Mouse (Mus musculus) adrenal gland, postnatal 25 days (tissue): ENCODE results near the gene Qars. TPM values are rescaled to one million over a fixed set of nuclear protein-coding genes. Genes with fewer than 3 reads are reported as not detected.
A peak's percentile ranks its signal among the peaks of the same experiment; 100 is the strongest.

ENCODE experiments used
- DNase-seq: peaks from one replicate; pipeline ENCODE4 v3.0.0; 2021; ENCODE audit warnings: mixed read lengths
- long read RNA-seq: library from polyadenylated mRNA; stranded (forward); transcript quantifications from one replicate; pipeline ENCODE4 v2.0.0, GENCODE M21; 2021
- total RNA-seq: library from RNA; stranded (reverse); gene quantifications from 2 replicates; pipeline ENCODE4 v1.2.3, GENCODE M21; 2021

Gene Qars
- total RNA-seq: 221 and 259 TPM in 2 replicates
- long read RNA-seq, transcript Qars-201 (24 exons, 2,800 nt): major isoform, 94 of 121 reads
- long read RNA-seq, partial matches to known transcripts: 13 of 121 reads
- long read RNA-seq, other reads (novel, unspliced or antisense): 14 of 121 reads

DNA sequence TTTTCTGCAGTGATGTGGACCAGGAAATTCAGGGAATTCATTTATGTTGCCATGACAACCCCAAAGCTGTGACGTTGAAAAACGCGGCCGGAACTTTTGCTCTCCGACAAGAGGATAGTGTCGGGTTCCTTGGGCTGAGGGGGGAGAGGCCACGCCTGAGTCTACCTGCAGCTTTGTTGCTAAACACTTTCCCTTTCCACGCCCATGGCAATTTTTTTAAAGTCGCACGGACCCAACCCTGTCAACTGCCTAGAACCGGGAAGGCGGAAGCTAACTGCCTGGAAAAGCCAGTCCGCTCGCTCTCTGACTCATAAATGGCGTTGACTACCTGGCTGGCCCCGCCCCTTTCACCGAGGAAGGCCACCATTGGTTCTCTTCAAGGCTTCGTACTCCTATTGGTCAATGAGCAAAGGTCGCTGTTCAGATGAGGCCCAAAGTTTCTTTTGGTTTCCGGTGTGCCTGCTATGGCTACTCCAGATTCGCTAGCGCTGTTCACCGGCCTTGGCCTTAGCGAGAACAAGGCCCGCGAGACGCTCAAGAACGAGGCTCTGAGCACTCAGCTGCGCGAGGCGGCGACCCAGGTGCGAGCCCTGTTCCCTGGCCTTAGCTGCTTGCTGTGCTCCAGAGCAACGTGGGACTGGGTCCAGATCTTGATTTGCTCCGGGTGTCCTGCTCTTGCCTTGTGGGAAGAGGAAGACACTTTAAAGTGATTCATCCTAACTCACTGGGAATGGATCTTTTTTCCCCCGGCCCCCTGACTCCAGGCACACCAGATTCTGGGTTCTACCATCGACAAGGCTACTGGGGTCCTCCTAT, at the start of gene Qars:
Qars (plus strand) TSS at position 88 of the 816 bp plus-strand sequence.
- peak; percentile 92 for DNase-seq

GRCm38 (mm10) chr9:108459939-108460318, 47.6 kb upstream of the Qars start:
- DNase-seq: no peak

DNA sequence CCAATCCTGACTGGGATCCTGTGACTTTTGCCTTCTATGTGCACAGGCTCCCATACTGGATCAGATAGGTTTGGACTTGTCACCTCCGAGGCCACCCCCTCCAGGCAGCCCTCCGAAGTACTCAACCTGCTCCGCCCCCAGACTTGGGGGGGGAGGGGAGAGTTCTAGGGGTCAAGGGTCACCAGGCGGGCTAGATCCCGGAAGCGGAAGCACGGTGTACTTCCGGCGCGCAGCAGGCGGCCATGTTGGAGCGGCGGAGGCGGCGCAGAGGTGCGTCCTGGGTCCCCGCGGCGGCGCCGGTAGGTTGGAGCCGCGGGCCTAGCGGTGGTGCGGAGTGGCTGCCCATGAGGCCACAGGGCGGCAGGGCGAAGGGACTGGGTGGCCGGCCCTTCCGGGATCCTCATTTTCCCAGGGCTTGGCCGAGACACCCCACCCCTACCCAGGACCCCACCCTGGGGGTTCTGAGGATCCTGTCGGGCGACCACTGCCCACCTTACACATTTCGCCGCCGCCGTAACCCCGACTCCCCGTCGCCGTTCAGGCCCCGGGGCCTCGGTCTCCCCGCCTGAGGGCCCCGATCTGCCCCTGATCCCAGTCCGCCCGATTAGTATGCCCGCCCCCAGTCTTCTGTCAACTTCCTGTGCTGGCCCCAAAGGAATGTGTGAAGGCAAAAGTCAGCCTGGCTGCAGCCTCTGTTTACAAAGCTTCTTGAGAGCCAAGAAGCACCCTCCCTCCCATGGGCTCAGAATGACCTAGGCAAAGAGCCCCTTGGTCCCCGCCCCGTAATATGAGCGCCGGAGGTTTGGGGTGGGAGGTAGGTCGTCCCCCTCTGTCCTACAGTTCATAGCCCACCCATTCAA, 47.0 kb upstream of the Qars start, which contains the start of gene Ccdc71:
Ccdc71 (plus strand) TSS at position 209 of the 860 bp plus-strand sequence.
- DNase-seq: peak; percentile 87

- no peak for DNase-seq
Observed at GRCm38 (mm10) chr9:108461181-108461631, 46.3 kb upstream of the Qars start, which contains the start of gene Klhdc8b. Gene Klhdc8b, minus strand, starts transcription at chr9:108461581.

DNA sequence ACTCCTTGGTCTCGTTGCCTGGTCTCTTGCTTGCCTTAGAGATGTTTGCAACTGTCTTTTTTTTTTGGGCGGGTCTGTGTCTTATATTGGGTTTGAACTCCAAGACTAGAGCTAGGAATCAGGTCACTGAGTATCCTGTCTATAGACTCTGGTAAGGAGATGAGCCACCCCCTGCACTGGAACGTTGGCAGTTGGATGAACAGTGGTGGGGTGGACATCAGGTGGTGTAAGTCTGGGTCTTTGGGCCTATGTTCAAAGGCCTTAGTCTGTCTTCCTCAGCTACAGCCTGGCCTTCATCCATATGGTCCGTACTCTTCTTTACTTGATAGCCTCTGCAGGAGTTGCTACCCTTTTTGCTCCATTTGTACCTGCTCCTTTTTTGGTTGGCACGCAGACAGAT, 45.8 kb upstream of the Qars start:
- no peak for DNase-seq

- DNase-seq: no peak
Observed at GRCm38 (mm10) chr9:108462192-108462591, 45.3 kb upstream of the Qars start.

DNA sequence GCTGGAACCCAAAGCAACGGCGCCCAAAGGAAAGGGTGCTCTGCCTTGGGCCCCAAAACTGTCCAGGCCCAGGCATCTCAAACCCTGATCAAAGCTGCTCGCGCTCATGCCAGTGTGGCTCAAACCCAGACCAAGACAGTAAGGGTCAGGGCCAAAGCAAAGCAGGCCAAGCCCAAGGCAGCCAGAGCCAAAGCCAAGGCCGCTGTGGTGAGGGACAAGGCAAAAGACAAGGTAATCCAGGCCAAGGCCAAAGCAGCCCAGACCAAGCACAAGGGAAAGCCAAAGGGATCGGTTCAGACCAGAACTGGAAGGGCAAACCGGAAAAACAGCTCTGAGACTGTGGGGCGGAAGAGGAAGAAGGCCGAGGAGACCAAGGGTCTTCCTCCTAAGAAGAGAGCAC, 43.8 kb upstream of the Qars start:
- DNase-seq: peak; percentile 43

GRCm38 (mm10) chr9:108466219-108466618, 41.3 kb upstream of the Qars start:
- DNase-seq: no peak

- no peak for DNase-seq
Observed at GRCm38 (mm10) chr9:108469430-108469829, 38.1 kb upstream of the Qars start.

DNA sequence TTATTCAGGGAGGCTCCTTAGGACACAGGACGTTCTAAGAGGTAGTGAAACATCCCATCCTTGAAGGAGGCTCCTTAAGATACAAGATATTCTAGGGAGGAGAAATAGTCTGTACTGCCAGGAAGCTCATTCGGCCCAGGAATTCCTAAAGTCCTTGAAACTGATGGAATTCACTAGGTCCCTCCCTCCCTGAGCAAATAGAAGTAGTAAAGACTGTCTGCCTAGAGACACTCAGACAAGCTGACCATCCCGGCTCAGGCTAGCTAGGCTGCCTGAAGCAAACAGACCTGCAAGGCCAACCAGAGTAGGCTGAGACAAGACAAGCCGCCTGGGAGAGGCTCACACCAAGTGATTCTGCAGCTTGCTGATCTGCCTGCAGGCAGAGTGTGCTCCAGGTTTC, 37.7 kb upstream of the Qars start:
- DNase-seq: no peak

GRCm38 (mm10) chr9:108474528-108474927, 33.0 kb upstream of the Qars start:
- no peak for DNase-seq

DNA sequence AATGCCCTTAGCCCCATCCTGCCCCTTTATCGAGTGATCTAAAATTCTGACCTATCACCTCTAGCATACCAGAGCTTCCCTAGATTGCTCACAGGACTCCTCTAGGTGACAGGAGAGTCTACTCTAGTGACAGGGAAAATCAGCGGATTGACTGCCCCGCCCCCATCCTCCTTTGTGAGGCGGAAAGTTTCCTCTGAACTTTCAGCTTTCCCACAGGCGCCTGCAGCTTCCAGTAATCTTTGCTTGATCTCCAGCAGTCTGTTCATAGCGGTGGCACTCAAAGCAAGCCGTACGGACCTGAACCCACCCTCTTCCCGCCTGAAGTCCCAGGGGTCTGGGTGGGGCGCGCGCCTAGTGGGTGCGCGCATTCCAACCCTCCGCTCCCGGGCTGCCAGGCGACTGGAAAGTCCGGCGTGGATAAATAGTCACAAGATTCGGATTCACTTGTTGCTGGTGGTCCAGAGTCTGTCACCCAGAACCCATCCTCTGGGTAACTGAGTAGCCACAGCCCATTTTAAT, 28.8 kb upstream of the Qars start:
- peak; percentile 79 for DNase-seq

DNA sequence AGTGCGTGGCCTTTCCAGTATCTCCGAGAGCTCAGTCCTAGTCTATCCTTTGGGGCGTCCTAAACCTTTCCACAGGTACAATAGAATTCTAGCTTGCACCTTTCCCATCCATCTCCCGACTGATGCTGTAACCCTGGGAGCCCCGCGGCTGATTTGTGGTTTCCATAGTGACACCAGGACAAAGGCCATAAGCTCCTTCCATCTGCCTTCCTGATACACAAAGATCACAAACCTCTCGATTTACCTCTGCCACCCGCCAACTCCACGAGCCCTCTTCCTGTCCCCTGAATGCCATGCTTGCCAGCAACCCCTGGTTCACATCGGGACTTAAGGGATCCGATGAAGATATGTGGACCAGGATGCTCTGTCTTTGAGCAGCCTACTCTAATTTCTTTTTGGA, 28.3 kb upstream of the Qars start:
- no peak for DNase-seq

GRCm38 (mm10) chr9:108479721-108480351, 27.7 kb upstream of the Qars start, which contains the start of gene Lamb2:
Gene Lamb2, plus strand, starts transcription at chr9:108479736.
- DNase-seq: no peak

DNA sequence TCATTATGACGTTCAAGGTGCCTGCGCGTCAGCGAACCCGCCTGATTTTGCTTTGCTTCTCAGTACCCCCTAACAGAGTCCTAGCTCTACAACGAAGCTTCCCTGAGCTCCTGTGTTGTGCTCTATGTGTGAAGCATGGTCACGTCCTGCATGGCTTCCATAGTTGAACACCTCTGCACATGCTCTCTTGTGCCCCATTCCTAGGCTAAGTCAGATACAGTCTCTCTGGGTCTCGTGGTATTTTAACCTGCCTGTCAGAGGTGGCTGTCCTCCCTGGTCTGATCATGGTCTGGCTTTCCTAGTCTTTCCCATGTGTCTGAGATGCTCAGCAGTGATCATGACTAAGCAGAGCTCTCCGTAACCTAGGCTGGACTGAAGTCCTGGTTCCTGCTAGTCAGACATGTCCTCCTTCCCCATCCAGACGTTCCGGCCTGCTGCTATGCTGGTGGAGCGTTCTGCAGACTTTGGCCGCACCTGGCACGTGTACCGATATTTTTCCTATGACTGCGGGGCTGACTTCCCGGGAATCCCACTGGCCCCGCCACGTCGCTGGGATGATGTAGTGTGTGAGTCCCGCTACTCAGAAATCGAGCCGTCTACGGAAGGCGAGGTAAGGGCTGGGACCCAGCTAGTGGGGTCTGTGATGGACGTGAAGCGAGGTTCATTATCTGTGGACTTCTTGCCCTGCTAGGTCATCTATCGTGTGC, 26.5 kb upstream of the Qars start:
- no peak for DNase-seq

- DNase-seq: no peak
Observed at GRCm38 (mm10) chr9:108481520-108482210, 25.8 kb upstream of the Qars start.

- DNase-seq: no peak
Observed at GRCm38 (mm10) chr9:108483051-108483790, 24.3 kb upstream of the Qars start.

- DNase-seq: no peak
Observed at GRCm38 (mm10) chr9:108484021-108484420, 23.5 kb upstream of the Qars start.

GRCm38 (mm10) chr9:108485301-108485875, 22.1 kb upstream of the Qars start:
- DNase-seq: no peak
